Mouse (Mus musculus) cerebellum, adult 2 months (tissue): ENCODE results near the gene U2af1.

Source experiments
- CTCF ChIP-seq: fragments of 200-500 bp; IDR thresholded peaks from 2 replicates; pipeline ENCODE4 v1.5.1; 2011; ENCODE audit warnings: low read depth, mild to moderate bottlenecking, control low read depth, low read length, moderate library complexity, borderline replicate concordance; ENCODE audit not compliant: insufficient read depth
- POLR2A ChIP-seq: fragments of 200-500 bp; IDR thresholded peaks from 2 replicates; pipeline ENCODE4 v1.6.1; 2011; ENCODE audit warnings: low read length, control low read depth, borderline replicate concordance; ENCODE audit not compliant: insufficient read depth

- TF ChIP-seq CTCF (no peak), POLR2A (no peak)
Measured at GRCm38 (mm10) chr17:31698347-31698746, 39.7 kb upstream of the U2af1 start.
